Mouse (Mus musculus) CH12.LX (cell line): ENCODE measurements around the gene Brf1.

Source experiments
- CTCF ChIP-seq, 2 experiments: IDR thresholded peaks in 1 of 2; conservative IDR thresholded peaks in 1 of 2; 2 replicates each; pipeline ENCODE4 v1.5.1; 2011 to 2012; ENCODE audit warnings: low read depth in 2 of 2, low read length in 2 of 2, improper control_type of control experiment in 1 of 2, inconsistent platforms in 1 of 2, mild to moderate bottlenecking in 1 of 2, moderate library complexity in 1 of 2
- HCFC1 ChIP-seq: IDR thresholded peaks from 2 replicates; pipeline ENCODE4 v1.6.1; 2012; ENCODE audit warnings: low read depth, mild to moderate bottlenecking, inconsistent platforms, low read length, improper control_type of control experiment
- IRF4 ChIP-seq: IDR thresholded peaks from 2 replicates; pipeline ENCODE4 v1.6.1; 2014; ENCODE audit warnings: low read depth, mild to moderate bottlenecking, inconsistent platforms, low read length, improper control_type of control experiment
- JUND ChIP-seq: conservative IDR thresholded peaks from 2 replicates; pipeline ENCODE4 v1.6.1; 2011; ENCODE audit warnings: low read depth, low read length, improper control_type of control experiment
- KAT2A ChIP-seq: IDR thresholded peaks from 2 replicates; pipeline ENCODE4 v1.6.1; 2012; ENCODE audit warnings: low read length, improper control_type of control experiment, inconsistent platforms; ENCODE audit not compliant: insufficient replicate concordance
- POLR2A ChIP-seq: IDR thresholded peaks from 2 replicates; pipeline ENCODE4 v1.6.1; 2011; ENCODE audit warnings: low read depth, mild to moderate bottlenecking, improper control_type of control experiment, low read length
- UBTF ChIP-seq: IDR thresholded peaks from 2 replicates; pipeline ENCODE4 v1.6.1; 2012; ENCODE audit warnings: low read depth, mild to moderate bottlenecking, inconsistent platforms, low read length, improper control_type of control experiment, moderate library complexity

DNA sequence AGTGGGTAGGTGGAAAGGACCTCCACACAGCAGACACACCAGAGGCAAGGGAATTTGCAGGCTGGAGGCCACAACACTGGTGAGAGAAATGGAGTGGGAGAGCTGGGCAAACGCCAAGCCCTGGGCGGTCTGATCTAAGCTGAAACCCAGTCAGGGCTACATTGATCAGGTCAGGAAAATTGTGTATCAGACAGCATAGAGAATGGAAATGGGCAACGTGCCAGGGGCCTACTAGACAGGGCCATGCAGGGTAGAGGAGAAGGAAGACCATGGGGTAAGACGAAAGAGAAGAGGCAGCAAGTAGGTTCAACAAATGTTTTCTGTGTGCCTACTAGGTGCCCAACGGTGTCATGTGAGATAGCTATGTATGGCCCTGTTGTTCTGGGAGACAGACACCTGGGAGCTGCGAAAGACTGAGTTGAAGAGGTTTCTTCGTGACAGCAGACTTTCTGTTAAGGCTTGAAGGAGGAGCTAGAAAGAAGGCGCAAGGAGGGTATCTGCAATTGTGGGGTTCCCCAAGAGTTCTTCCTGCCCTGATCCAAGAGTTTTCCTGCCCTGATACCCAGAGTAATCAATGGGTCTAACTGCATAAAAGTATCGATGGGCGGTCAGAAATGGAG is 59.2 kb downstream of the Brf1 start:
- no peak for TF ChIP-seq IRF4
- TF ChIP-seq CTCF (conservative IDR thresholded peaks at IDR 0.05 in 1 of 2, IDR thresholded peaks at IDR 0.05 in 1 of 2; ENCODE audit: low read depth in 2 of 2, low read length in 2 of 2) = no peak
- no peak for TF ChIP-seq UBTF
- TF ChIP-seq POLR2A = no peak
- no peak for TF ChIP-seq JUND
- TF ChIP-seq HCFC1 = no peak
- TF ChIP-seq KAT2A = no peak
